ENCODE assay signal across 1 mouse cellular context in the genomic region with DNA sequence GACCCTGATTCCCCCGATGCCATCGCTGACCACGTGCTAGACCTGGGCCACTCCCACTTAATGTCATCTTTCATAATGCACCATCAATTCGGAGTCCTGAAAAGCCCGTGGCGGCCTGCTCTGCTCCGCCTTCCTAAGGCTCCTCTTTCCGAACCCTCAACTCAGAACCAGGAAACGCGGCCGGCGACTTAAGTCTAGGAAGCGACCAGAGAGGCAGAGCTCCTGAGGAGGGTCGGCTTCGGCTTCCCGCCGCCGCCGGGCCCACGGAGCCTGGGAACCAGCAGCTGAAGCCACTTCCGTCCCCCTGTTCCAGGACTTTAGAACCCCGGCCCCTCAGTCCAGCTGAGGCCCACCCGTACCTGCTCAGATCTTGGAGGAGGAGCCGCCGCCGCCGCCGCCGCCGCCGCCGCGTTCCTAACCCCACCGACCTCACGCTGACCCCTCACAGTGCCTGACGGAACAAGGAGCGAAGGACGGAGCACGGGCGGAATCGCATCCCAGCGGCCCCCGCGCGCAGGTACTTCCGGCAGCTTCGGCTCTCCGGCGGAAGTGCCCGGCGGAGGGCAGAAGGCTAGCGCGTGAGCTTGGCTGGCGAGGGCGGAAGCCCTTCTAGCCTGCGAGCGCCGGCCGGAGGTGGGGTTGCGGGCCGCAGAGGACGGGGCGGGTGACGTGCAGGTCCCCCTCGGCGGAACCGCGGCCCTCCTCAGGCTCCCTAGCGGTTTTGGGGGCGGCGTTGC.
TF ChIP-seq lines count a peak whose summit lies in the region.

A gene (plus strand): TSS at position 69 of the 737 bp plus-strand sequence.
A gene (minus strand): TSS at position 545 of the 737 bp plus-strand sequence.

TF ChIP-seq in MEL, 35 proteins besides CTCF, POLR2A, EP300 and RAD21 (continued from another document):
- 0 out of 2 replicates have a peak, but pooled peaks have one; percentile 12 for TF ChIP-seq NRF1 (IDR thresholded peaks at IDR 0.05; ENCODE audit: insufficient read depth, low read depth, low read length, poor library complexity, severe bottlenecking)
TF ChIP-seq in MEL: peak in this region for 12.
